Comparison of ENCODE assay signal across 8 mouse cellular contexts in the genomic region with DNA sequence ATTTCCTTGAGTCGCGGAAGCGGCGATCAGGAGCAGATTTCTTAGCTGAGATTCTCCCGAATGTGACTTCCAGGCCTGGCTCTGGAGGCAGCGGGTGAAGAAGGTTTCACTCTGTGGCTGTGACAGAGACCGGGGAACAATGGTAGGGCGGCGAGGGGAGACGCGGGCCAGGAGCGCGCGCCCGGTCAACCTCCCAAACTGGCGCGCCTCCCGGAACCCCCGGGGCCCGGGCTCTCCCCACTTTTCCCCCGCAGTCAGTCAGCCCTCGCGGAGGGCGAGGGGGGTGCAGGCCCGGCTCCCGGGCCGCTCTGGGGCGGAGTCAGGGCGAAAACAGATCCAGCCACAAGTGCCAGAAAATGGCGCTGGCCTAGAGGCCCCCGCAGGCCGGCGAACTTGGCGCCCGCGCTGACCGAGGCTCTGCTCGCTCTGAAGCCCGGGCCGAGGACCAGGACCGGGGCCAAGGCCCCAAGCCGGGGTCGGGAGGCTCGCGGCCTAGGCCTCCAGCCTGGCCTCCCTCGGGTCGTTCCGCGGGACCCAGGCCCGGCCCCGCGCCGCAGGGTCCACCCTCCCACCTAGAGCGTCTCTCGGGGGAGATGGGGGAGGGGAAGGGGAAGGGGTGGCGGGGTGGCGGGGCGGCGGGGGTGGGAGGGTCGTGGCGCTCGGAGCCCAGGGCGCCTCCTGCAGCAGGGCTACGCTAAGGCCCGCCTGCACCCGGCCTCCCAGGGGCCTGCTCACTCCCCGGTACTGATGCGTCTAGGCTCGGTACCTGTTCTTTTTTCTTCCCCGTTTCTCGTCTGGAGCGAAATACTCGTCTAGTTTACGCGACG. TPM values are rescaled to one million over a fixed set of nuclear protein-coding genes. Genes with fewer than 3 reads are reported as not detected.
DNase-seq lines count a peak whose midpoint lies in the region; ATAC-seq lines count a peak whose summit lies in the region.

No protein-coding gene starts in this region.

- H3K4me3 ChIP-seq in embryonic facial prominence, embryonic 10.5 days: peak overlapping the region; percentile 69
- peak overlapping the region; percentile 67 for H3K4me3 ChIP-seq in hindbrain, embryonic 10.5 days
- peak overlapping the region; percentile 58 for H3K4me3 ChIP-seq in midbrain, embryonic 11.5 days (ENCODE audit: low read depth, low read length)

- ATAC-seq in midbrain, embryonic 11.5 days (ENCODE audit: low FRiP score): peak; percentile 64
- no peak for ATAC-seq in monocyte, adult 5-6 weeks (replicated peaks; ENCODE audit: insufficient number of reproducible peaks, low FRiP score, low TSS enrichment, poor library complexity, severe bottlenecking)

- H3K27me3 ChIP-seq in embryonic facial prominence, embryonic 10.5 days (replicated peaks; ENCODE audit: low read depth, poor library complexity, severe bottlenecking): peaks cover 100% of the 10 kb centered on the region
- H3K27me3 ChIP-seq in hindbrain, embryonic 10.5 days (ENCODE audit: insufficient read depth, poor library complexity, severe bottlenecking): peaks cover 98% of the 10 kb centered on the region
- H3K27me3 ChIP-seq in midbrain, embryonic 11.5 days (ENCODE audit: control insufficient read depth, insufficient read depth, low read length): peaks cover 87% of the 10 kb centered on the region

- no peaks in the 10 kb centered on the region for H3K9me3 ChIP-seq in embryonic facial prominence, embryonic 10.5 days
- no peaks in the 10 kb centered on the region for H3K9me3 ChIP-seq in hindbrain, embryonic 10.5 days
- H3K9me3 ChIP-seq in midbrain, embryonic 11.5 days (ENCODE audit: control insufficient read depth, low read length): no peaks in the 10 kb centered on the region

- peak; percentile 14 for DNase-seq in gastrocnemius, adult 18-20 months (ENCODE audit: low spot score)
- no peak for DNase-seq in gastrocnemius, adult 8-10 months (ENCODE audit: low spot score in 2 of 2)
- peak; percentile 46 for DNase-seq in ES-CJ7 (ENCODE audit: low read depth, low spot score)
- peak; percentile 84 for DNase-seq in embryonic facial prominence, embryonic 10.5 days (ENCODE audit: low spot score)
- DNase-seq in hindbrain, embryonic 10.5 days (ENCODE audit: low spot score): peak; percentile 81
- peak; percentile 97 for DNase-seq in midbrain, embryonic 11.5 days (ENCODE audit: low spot score, missing footprints)
- no peak for DNase-seq in layer of hippocampus, adult 8-10 months (ENCODE audit: low spot score in 2 of 2)

- H3K36me3 ChIP-seq in embryonic facial prominence, embryonic 10.5 days (replicated peaks): no peaks in the 10 kb centered on the region
- H3K36me3 ChIP-seq in hindbrain, embryonic 10.5 days: no peaks in the 10 kb centered on the region
- H3K36me3 ChIP-seq in midbrain, embryonic 11.5 days (ENCODE audit: control insufficient read depth, insufficient read depth, low read length): no peaks in the 10 kb centered on the region

- peak overlapping the region; percentile 94 for H3K9ac ChIP-seq in midbrain, embryonic 11.5 days (ENCODE audit: low read length)

- H3K4me2 ChIP-seq in midbrain, embryonic 11.5 days: peak overlapping the region; percentile 84

- peaks cover 17% of the 10 kb centered on the region for H3K4me1 ChIP-seq in embryonic facial prominence, embryonic 10.5 days
- peaks cover 69% of the 10 kb centered on the region for H3K4me1 ChIP-seq in hindbrain, embryonic 10.5 days (replicated peaks)
- peaks cover 15% of the 10 kb centered on the region for H3K4me1 ChIP-seq in midbrain, embryonic 11.5 days (ENCODE audit: control insufficient read depth, insufficient read depth, low read length)

- H3K27ac ChIP-seq in embryonic facial prominence, embryonic 10.5 days (replicated peaks): peak overlapping the region; percentile 89
- peak overlapping the region; percentile 98 for H3K27ac ChIP-seq in hindbrain, embryonic 10.5 days
- H3K27ac ChIP-seq in midbrain, embryonic 11.5 days (ENCODE audit: low read depth, low read length): peak overlapping the region; percentile 92

- under 1% methylated on average over 72 of the region's 76 CpGs for WGBS in embryonic facial prominence, embryonic 10.5 days
- WGBS in hindbrain, embryonic 10.5 days: under 1% methylated on average over 72 of the region's 76 CpGs
- WGBS in midbrain, embryonic 11.5 days: under 1% methylated on average over 66 of the region's 76 CpGs

RNA-seq across cellular contexts. Expression of a gene that starts 15.9 kb away (rescaled TPM):
- total RNA-seq in gastrocnemius, adult 18-20 months (2021): 1 to 10 TPM; 1.8 to 3.3 TPM
- 1 to 10 TPM in 3 of 4 experiments, under 1 TPM in 1; 0.65 to 2.2 (median 1.4) TPM for total RNA-seq in gastrocnemius, adult 8-10 months (2022)
- 1.5 and 1.7 TPM in 2 replicates for polyA plus RNA-seq in embryonic facial prominence, embryonic 10.5 days (2016; fragmentation: Nextera tagmentation; extraction: Ambion mirVana)
- polyA plus RNA-seq in hindbrain, embryonic 10.5 days (2016; fragmentation: Nextera tagmentation; extraction: Ambion mirVana): 6.9 and 8.1 TPM in 2 replicates
- 13.7 and 14.8 TPM in 2 replicates for polyA plus RNA-seq in midbrain, embryonic 11.5 days (2014; fragmentation: Nextera tagmentation; extraction: Ambion mirVana)
- not detected in 3 replicates for total RNA-seq in monocyte, adult 5-6 weeks (2017)
- 10 to 100 TPM in 3 of 4 experiments, 1 to 10 TPM in 1; 9.9 to 13.1 (median 11.2) TPM for total RNA-seq in layer of hippocampus, adult 8-10 months (2022)

RNA-seq across cellular contexts. Expression of a gene that starts 19.3 kb away (rescaled TPM):
- total RNA-seq in gastrocnemius, adult 18-20 months (2021): under 1 TPM in 1 of 2 experiments, not detected in 1; 0.17 TPM
- under 1 TPM in 1 of 4 experiments, not detected in 3; 0.18 TPM for total RNA-seq in gastrocnemius, adult 8-10 months (2022)
- polyA plus RNA-seq in embryonic facial prominence, embryonic 10.5 days (2016; fragmentation: Nextera tagmentation; extraction: Ambion mirVana): 4.0 and 5.5 TPM in 2 replicates
- polyA plus RNA-seq in hindbrain, embryonic 10.5 days (2016; fragmentation: Nextera tagmentation; extraction: Ambion mirVana): 16.9 and 19.8 TPM in 2 replicates
- 41.7 and 42.5 TPM in 2 replicates for polyA plus RNA-seq in midbrain, embryonic 11.5 days (2014; fragmentation: Nextera tagmentation; extraction: Ambion mirVana)
- total RNA-seq in monocyte, adult 5-6 weeks (2017): not detected in 3 replicates
- total RNA-seq in layer of hippocampus, adult 8-10 months (2022): 1 to 10 TPM; 2.7 to 4.8 (median 3.5) TPM

Comparison
In these comparisons a context has a peak if more than half of its experiments do, and no peak if none do; other contexts are left out.
1. DNase-seq: peak in gastrocnemius, adult 18-20 months (single experiment), ES-CJ7 (single experiment), embryonic facial prominence, embryonic 10.5 days (single experiment), hindbrain, embryonic 10.5 days (single experiment) and midbrain, embryonic 11.5 days (single experiment); none in gastrocnemius, adult 8-10 months (0 of 2) and layer of hippocampus, adult 8-10 months (0 of 2).
2. Peak in every context shown above with its lines, with median percentiles within 50 percentile points of each other: H3K27ac ChIP-seq and H3K4me3 ChIP-seq.